Mouse (Mus musculus) testis, postnatal 14 days (tissue): ENCODE data around the gene Kndc1.
A peak's percentile ranks its signal among the peaks of the same experiment; 100 is the strongest.

ENCODE experiments used
- DNase-seq: peaks from one replicate; pipeline ENCODE4 v3.0.0; 2021; ENCODE audit warnings: low spot score

The Kndc1 gene

GRCm38 (mm10) chr7:139905661-139906060 lies 11.2 kb downstream of the Kndc1 start:
- DNase-seq: no peak

- DNase-seq: no peak
Observed at GRCm38 (mm10) chr7:139908176-139908575, 13.7 kb downstream of the Kndc1 start.

GRCm38 (mm10) chr7:139909469-139909868 lies 15.0 kb downstream of the Kndc1 start:
- DNase-seq: no peak

- DNase-seq: no peak
Observed at GRCm38 (mm10) chr7:139910204-139910835, 15.8 kb downstream of the Kndc1 start.

- no peak for DNase-seq
Observed at GRCm38 (mm10) chr7:139914141-139915047, 19.9 kb downstream of the Kndc1 start.

- DNase-seq: no peak
Observed at GRCm38 (mm10) chr7:139915646-139916257, 21.3 kb downstream of the Kndc1 start.

- no peak for DNase-seq
Observed at GRCm38 (mm10) chr7:139916345-139916744, 21.8 kb downstream of the Kndc1 start.

- no peak for DNase-seq
Observed at GRCm38 (mm10) chr7:139918262-139918661, 23.8 kb downstream of the Kndc1 start.

GRCm38 (mm10) chr7:139930732-139931131 lies 36.2 kb downstream of the Kndc1 start:
- DNase-seq: no peak

GRCm38 (mm10) chr7:139936705-139937104 lies 42.2 kb downstream of the Kndc1 start:
- no peak for DNase-seq

GRCm38 (mm10) chr7:139937138-139937537 lies 42.6 kb downstream of the Kndc1 start:
- DNase-seq: no peak

- no peak for DNase-seq
Observed at GRCm38 (mm10) chr7:139937810-139938209, 43.3 kb downstream of the Kndc1 start.

GRCm38 (mm10) chr7:139940476-139941209 lies 46.1 kb downstream of the Kndc1 start:
- DNase-seq: no peak

GRCm38 (mm10) chr7:139943674-139944281 lies 49.3 kb downstream of the Kndc1 start, which contains the start of gene Utf1:
Gene Utf1, plus strand, starts transcription at chr7:139943789.
- peak; percentile 37 for DNase-seq

- DNase-seq: peak; percentile 26
Observed at GRCm38 (mm10) chr7:139944291-139945240, 50.1 kb downstream of the Kndc1 start.

GRCm38 (mm10) chr7:139945516-139945915 lies 51.0 kb downstream of the Kndc1 start:
- DNase-seq: no peak

GRCm38 (mm10) chr7:139946032-139946431 lies 51.5 kb downstream of the Kndc1 start:
- DNase-seq: no peak

GRCm38 (mm10) chr7:139949893-139950282 lies 55.4 kb downstream of the Kndc1 start:
- DNase-seq: peak; percentile 48

GRCm38 (mm10) chr7:139950283-139950971 lies 55.9 kb downstream of the Kndc1 start:
- DNase-seq: no peak

- no peak for DNase-seq
Observed at GRCm38 (mm10) chr7:139951079-139951478, 56.6 kb downstream of the Kndc1 start.
